Comparison of ENCODE assay signal across 9 mouse cellular contexts in genomic region chr11:78399680-78400079, GRCm38 (mm10). TPM values are rescaled to one million over a fixed set of nuclear protein-coding genes. Genes with fewer than 3 reads are reported as not detected.
DNase-seq lines count a peak whose midpoint lies in the region; ATAC-seq and TF ChIP-seq lines count a peak whose summit lies in the region.
"Had no signal": no experiment of that assay in that cellular context is flagged by ENCODE, and none has a peak within 500 bp of the region (broad histone marks: within the 10 kb centered on the region; RNA-seq: fewer than 3 reads in every experiment).

No protein-coding gene starts in this region.

- DNase-seq in heart, postnatal 0 days (ENCODE audit: low spot score): peak; percentile 28
- DNase-seq in heart, postnatal 25 days (ENCODE audit: low spot score): no peak
- peak; percentile 86 for DNase-seq in adrenal gland, postnatal 14 days
- peak; percentile 63 for DNase-seq in embryonic facial prominence, embryonic 14.5 days (ENCODE audit: low spot score)
- DNase-seq in kidney, adult 18-20 months: peak; percentile 74
- peak; percentile 77 for DNase-seq in limb, embryonic 10.5 days (ENCODE audit: low spot score)
- peak; percentile 72 for DNase-seq in thymus, postnatal 0 days (ENCODE audit: low spot score)

- 18% methylated on average over 8 of the region's 8 CpGs for WGBS in heart, postnatal 0 days
- 12% methylated on average over 8 of the region's 8 CpGs for WGBS in embryonic facial prominence, embryonic 14.5 days
- WGBS in limb, embryonic 10.5 days: 17% methylated on average over 8 of the region's 8 CpGs

- intact Hi-C loops in heart, postnatal 25 days (cut with DNase I): loop anchor here (1.0 kb wide), 1 partner anchor 39 kb away; no protein-coding TSS in a partner anchor

- H3K27ac ChIP-seq in heart, postnatal 0 days (ENCODE audit: low read depth): no peak overlapping the region
- H3K27ac ChIP-seq in embryonic facial prominence, embryonic 14.5 days (replicated peaks; ENCODE audit: low read depth, low read length): no peak overlapping the region
- 0 out of 2 replicates have a peak overlapping the region, but pooled peaks have one; percentile 16 for H3K27ac ChIP-seq in limb, embryonic 10.5 days
- H3K27ac ChIP-seq: embryonic facial prominence, embryonic 12.5 days had no signal

- 0 out of 2 replicates have a peak, but pooled peaks cover 19% of the 10 kb centered on the region for H3K27me3 ChIP-seq in heart, postnatal 0 days (ENCODE audit: control insufficient read depth, insufficient read depth, low read length)
- H3K27me3 ChIP-seq in embryonic facial prominence, embryonic 14.5 days (replicated peaks; ENCODE audit: control insufficient read depth, insufficient read depth, low read length): no peaks in the 10 kb centered on the region
- H3K27me3 ChIP-seq in limb, embryonic 10.5 days (ENCODE audit: low read depth, poor library complexity, severe bottlenecking): peaks cover 9% of the 10 kb centered on the region; the same call in 1 of the 2 replicates
- H3K27me3 ChIP-seq: embryonic facial prominence, embryonic 12.5 days had no signal

- no peak overlapping the region for H3K4me3 ChIP-seq in heart, postnatal 0 days (ENCODE audit: low read depth, low read length)
- no peak overlapping the region for H3K4me3 ChIP-seq in embryonic facial prominence, embryonic 14.5 days (ENCODE audit: low read depth, low read length)
- H3K4me3 ChIP-seq in limb, embryonic 10.5 days: no peak overlapping the region
- H3K4me3 ChIP-seq: embryonic facial prominence, embryonic 12.5 days had no signal

- no peaks in the 10 kb centered on the region for H3K4me1 ChIP-seq in heart, postnatal 0 days (ENCODE audit: control insufficient read depth, insufficient read depth)
- no peaks in the 10 kb centered on the region for H3K4me1 ChIP-seq in embryonic facial prominence, embryonic 14.5 days (ENCODE audit: control insufficient read depth, insufficient read depth, low read length)
- H3K4me1 ChIP-seq in limb, embryonic 10.5 days: peaks cover 12% of the 10 kb centered on the region

- H3K9ac ChIP-seq in heart, postnatal 0 days (replicated peaks; ENCODE audit: low read depth, low read length): no peak overlapping the region
- H3K9ac ChIP-seq in embryonic facial prominence, embryonic 14.5 days (ENCODE audit: low read depth, low read length): no peak overlapping the region
- H3K9ac ChIP-seq: embryonic facial prominence, embryonic 12.5 days had no signal

- TF ChIP-seq CTCF in heart, postnatal 0 days (IDR thresholded peaks at IDR 0.05; ENCODE audit: low read depth): peak; percentile 84

- no peak overlapping the region for H3K4me2 ChIP-seq in heart, postnatal 0 days (ENCODE audit: low read depth, low read length)
- no peak overlapping the region for H3K4me2 ChIP-seq in embryonic facial prominence, embryonic 14.5 days (ENCODE audit: low read depth, low read length)
- H3K4me2 ChIP-seq: embryonic facial prominence, embryonic 12.5 days had no signal

- H3K36me3 ChIP-seq in heart, postnatal 0 days (replicated peaks; ENCODE audit: control insufficient read depth, insufficient read depth, low read length): no peaks in the 10 kb centered on the region
- H3K36me3 ChIP-seq in embryonic facial prominence, embryonic 14.5 days (ENCODE audit: control insufficient read depth, insufficient read depth, low read length): no peaks in the 10 kb centered on the region
- no peaks in the 10 kb centered on the region for H3K36me3 ChIP-seq in limb, embryonic 10.5 days
- H3K36me3 ChIP-seq: embryonic facial prominence, embryonic 12.5 days had no signal

- TF ChIP-seq EP300 in heart, postnatal 0 days (IDR thresholded peaks at IDR 0.05; ENCODE audit: low read depth): no peak

- no peaks in the 10 kb centered on the region for H3K9me3 ChIP-seq in heart, postnatal 0 days (replicated peaks; ENCODE audit: control insufficient read depth, low read length)
- H3K9me3 ChIP-seq in embryonic facial prominence, embryonic 14.5 days (ENCODE audit: control insufficient read depth, low read length): no peaks in the 10 kb centered on the region
- H3K9me3 ChIP-seq in limb, embryonic 10.5 days (replicated peaks): no peaks in the 10 kb centered on the region
- H3K9me3 ChIP-seq: embryonic facial prominence, embryonic 12.5 days had no signal

- ATAC-seq in heart, postnatal 0 days (ENCODE audit: insufficient read depth, low read depth): no peak; the same call in 1 of the 2 replicates
- ATAC-seq in embryonic facial prominence, embryonic 14.5 days (ENCODE audit: low read depth): peak; percentile 51; the same call in 1 of the 2 replicates
- peak; percentile 41; the same call in 1 of the 2 replicates for ATAC-seq in neutrophil, adult 5-6 weeks (ENCODE audit: extremely low read depth, insufficient number of reproducible peaks, low FRiP score, poor library complexity, severe bottlenecking)

RNA-seq across cellular contexts. Expression of gene Foxn1, which starts 13.3 kb away (rescaled TPM):
- total RNA-seq in heart, postnatal 0 days (2014; rRNA removed; ENCODE audit: low replicate concordance): not detected in 2 replicates
- polyA plus RNA-seq in heart, postnatal 0 days (2015; fragmentation: Nextera tagmentation; extraction: Ambion mirVana): not detected in 2 replicates
- not detected for total RNA-seq in heart, postnatal 25 days (2021)
- total RNA-seq in adrenal gland, postnatal 14 days (2021): 0.15 TPM in 1 of 2 replicates, not detected in the other
- polyA plus RNA-seq in embryonic facial prominence, embryonic 14.5 days (2014; fragmentation: Nextera tagmentation; extraction: Ambion mirVana): 1.4 and 1.6 TPM in 2 replicates
- 0.06 TPM in 1 of 2 replicates, not detected in the other for polyA plus RNA-seq in limb, embryonic 10.5 days (2016; fragmentation: Nextera tagmentation; extraction: Ambion mirVana)
- not detected in 2 replicates for total RNA-seq in neutrophil, adult 5-6 weeks (2017)
- 22.4 and 33.0 TPM in 2 replicates for polyA plus RNA-seq in thymus, postnatal 0 days (2015; fragmentation: Nextera tagmentation; extraction: Ambion mirVana)

RNA-seq across cellular contexts. Expression of gene Slc13a2, which starts 22.3 kb away (rescaled TPM):
- 0.54 TPM in 1 of 2 replicates, not detected in the other for total RNA-seq in heart, postnatal 0 days (2014; rRNA removed; ENCODE audit: low replicate concordance)
- 0.10 TPM in 1 of 2 replicates, not detected in the other for polyA plus RNA-seq in heart, postnatal 0 days (2015; fragmentation: Nextera tagmentation; extraction: Ambion mirVana)
- total RNA-seq in heart, postnatal 25 days (2021): not detected
- total RNA-seq in adrenal gland, postnatal 14 days (2021): not detected in 2 replicates
- polyA plus RNA-seq in embryonic facial prominence, embryonic 14.5 days (2014; fragmentation: Nextera tagmentation; extraction: Ambion mirVana): not detected in 2 replicates
- not detected in 2 replicates for polyA plus RNA-seq in limb, embryonic 10.5 days (2016; fragmentation: Nextera tagmentation; extraction: Ambion mirVana)
- 0.25 and 0.47 TPM in 2 replicates for total RNA-seq in neutrophil, adult 5-6 weeks (2017)
- polyA plus RNA-seq in thymus, postnatal 0 days (2015; fragmentation: Nextera tagmentation; extraction: Ambion mirVana): 0.43 and 0.76 TPM in 2 replicates
- polyA plus RNA-seq: embryonic facial prominence, embryonic 12.5 days had no signal

RNA-seq across cellular contexts. Expression of gene Unc119, which starts 56.4 kb away (rescaled TPM):
- total RNA-seq in heart, postnatal 0 days (2014; rRNA removed; ENCODE audit: low replicate concordance): 52.9 and 57.3 TPM in 2 replicates
- polyA plus RNA-seq in heart, postnatal 0 days (2015; fragmentation: Nextera tagmentation; extraction: Ambion mirVana): 20.9 and 24.8 TPM in 2 replicates
- total RNA-seq in heart, postnatal 25 days (2021): 1 to 10 TPM; 4.2 to 4.6 TPM
- 24.4 and 26.8 TPM in 2 replicates for total RNA-seq in adrenal gland, postnatal 14 days (2021)
- 39.9 and 46.1 TPM in 2 replicates for polyA plus RNA-seq in embryonic facial prominence, embryonic 14.5 days (2014; fragmentation: Nextera tagmentation; extraction: Ambion mirVana)
- 77.9 and 83.0 TPM in 2 replicates for polyA plus RNA-seq in limb, embryonic 10.5 days (2016; fragmentation: Nextera tagmentation; extraction: Ambion mirVana)
- 62.9 and 76.7 TPM in 2 replicates for total RNA-seq in neutrophil, adult 5-6 weeks (2017)
- 36.8 and 39.5 TPM in 2 replicates for polyA plus RNA-seq in thymus, postnatal 0 days (2015; fragmentation: Nextera tagmentation; extraction: Ambion mirVana)
